Mouse (Mus musculus): ENCODE measurements around the gene Csrnp1.

GRCm38 (mm10) chr9:119923462-119923861 is 61.0 kb downstream of the Csrnp1 start:
- TF ChIP-seq CTCF (IDR thresholded peaks at IDR 0.05; ENCODE audit: control insufficient read depth, insufficient read depth, low read length) (no peak), POLR2A (IDR thresholded peaks at IDR 0.05; ENCODE audit: borderline replicate concordance, control insufficient read depth, low read depth, low read length) (no peak)

Measured in bone marrow, adult 2 months (tissue).